Mouse (Mus musculus) adrenal gland (tissue): Measurements from ENCODE around the gene Donson.

Source experiments
- intact Hi-C: fragments of 180-260 bp; cut with DNase I; formaldehyde crosslinking; loops from one replicate; pipeline ENCODE4 v1.15.1; 2025
- long read RNA-seq, 2 experiments: library from polyadenylated mRNA; unstranded; transcript quantifications; one replicate each; pipeline ENCODE4 v2.0.0; 2020; ENCODE audit warnings: borderline replicate concordance in 1 of 2; ENCODE audit not compliant: insufficient replicate concordance in 1 of 2

The Donson gene
- long read RNA-seq, experiment 1, partial matches to known transcripts = 0 of 2 reads
- long read RNA-seq, experiment 1, other reads (novel, unspliced or antisense) = 0 of 2 reads
- long read RNA-seq, experiment 2, transcript Donson-201 (10 exons, 2,365 nt) = major isoform, 5 of 10 reads
- long read RNA-seq, experiment 2, partial matches to known transcripts = 1 of 10 reads
- long read RNA-seq, experiment 2, other reads (novel, unspliced or antisense) = 3 of 10 reads

- intact Hi-C loops = no loop called here
Observed at GRCm38 (mm10) chr16:91688619-91689334, at the start of gene Donson. Donson (minus strand) TSS chr16:91688770.

GRCm38 (mm10) chr16:91736046-91736816 is 47.7 kb upstream of the Donson start:
- intact Hi-C loops = loop anchor here (10.0 kb wide), 1 partner anchor 49 kb away; no protein-coding TSS in a partner anchor

- intact Hi-C loops = loop anchor here (10.0 kb wide), 1 partner anchor 50 kb away; no protein-coding TSS in a partner anchor
Observed at GRCm38 (mm10) chr16:91734771-91735170, 46.2 kb upstream of the Donson start.

GRCm38 (mm10) chr16:91732816-91733215 is 44.2 kb upstream of the Donson start:
- intact Hi-C loops = loop anchor here (10.0 kb wide), 1 partner anchor 52 kb away; no protein-coding TSS in a partner anchor

- intact Hi-C loops = loop anchor here (10.0 kb wide), 1 partner anchor 54 kb away; no protein-coding TSS in a partner anchor
Observed at GRCm38 (mm10) chr16:91730446-91730845, 41.9 kb upstream of the Donson start.

GRCm38 (mm10) chr16:91729821-91730441 is 41.4 kb upstream of the Donson start:
- intact Hi-C loops = loop anchor here (5.0 to 10.0 kb wide), 2 partner anchors 55 to 77 kb away; no protein-coding TSS in a partner anchor

GRCm38 (mm10) chr16:91729066-91729482 is 40.5 kb upstream of the Donson start, which contains the start of gene Itsn1:
Itsn1 (plus strand) TSS chr16:91729281.
- intact Hi-C loops = loop anchor here (5.0 kb wide), 1 partner anchor 78 kb away; no protein-coding TSS in a partner anchor

- intact Hi-C loops = loop anchor here (5.0 kb wide), 1 partner anchor 79 kb away; no protein-coding TSS in a partner anchor
Observed at GRCm38 (mm10) chr16:91728123-91729065, 39.8 kb upstream of the Donson start, which contains the start of gene Cryzl1. Cryzl1 (minus strand) TSS chr16:91728975.

GRCm38 (mm10) chr16:91727433-91727832 is 38.9 kb upstream of the Donson start:
- intact Hi-C loops = loop anchor here (5.0 kb wide), 1 partner anchor 80 kb away; no protein-coding TSS in a partner anchor

- intact Hi-C loops = loop anchor here (2.0 to 5.0 kb wide), 2 partner anchors 161 to 193 kb away; no protein-coding TSS in a partner anchor
Observed at GRCm38 (mm10) chr16:91724247-91724646, 35.7 kb upstream of the Donson start.

- intact Hi-C loops = no loop called here
Observed at GRCm38 (mm10) chr16:91717399-91717798, 28.8 kb upstream of the Donson start.

GRCm38 (mm10) chr16:91716927-91717349 is 28.4 kb upstream of the Donson start:
- intact Hi-C loops = no loop called here

GRCm38 (mm10) chr16:91710241-91710640 is 21.7 kb upstream of the Donson start:
- intact Hi-C loops = no loop called here

GRCm38 (mm10) chr16:91704603-91705340 is 16.2 kb upstream of the Donson start:
- intact Hi-C loops = no loop called here

GRCm38 (mm10) chr16:91702771-91703188 is 14.2 kb upstream of the Donson start:
- intact Hi-C loops = no loop called here

- intact Hi-C loops = no loop called here
Observed at GRCm38 (mm10) chr16:91701908-91702307, 13.3 kb upstream of the Donson start.

- intact Hi-C loops = loop anchor here (5.0 to 10.0 kb wide), 2 partner anchors 186 to 218 kb away; no protein-coding TSS in a partner anchor
Observed at GRCm38 (mm10) chr16:91698995-91699394, 10.4 kb upstream of the Donson start.

- intact Hi-C loops = loop anchor here (5.0 to 10.0 kb wide), 2 partner anchors 190 to 222 kb away; no protein-coding TSS in a partner anchor
Observed at GRCm38 (mm10) chr16:91695108-91695755, 6.7 kb upstream of the Donson start.
